Mouse (Mus musculus) ES-E14 (cell line): ENCODE measurements at regions not wholly inside any gene's neighbourhood (a gene's known extent, or its start where the extent isn't known, plus 50 kb on each side); places are given as distances from the start of the nearest gene placed in this dataset.

ENCODE experiments used
- DNase-seq: peaks from one replicate; pipeline ENCODE4 v3.0.0-alpha.2; 2013; ENCODE audit warnings: low read depth, low spot score
- H3K27ac ChIP-seq: 2 replicates; pipeline ENCODE4 v1.5.1; 2012; ENCODE audit warnings: low read depth, mild to moderate bottlenecking, low read length, moderate library complexity, mixed read lengths; ENCODE audit not compliant: poor library complexity, insufficient read depth, severe bottlenecking
- H3K36me3 ChIP-seq: 2 replicates; pipeline ENCODE4 v1.6.1; 2012; ENCODE audit warnings: mild to moderate bottlenecking, low read length, moderate library complexity, mixed read lengths; ENCODE audit not compliant: control insufficient read depth, poor library complexity, insufficient read depth, severe bottlenecking
- H3K4me1 ChIP-seq, 2 experiments: fragments of 150-350 bp in 1 of 2; sonication (generic) in 1 of 2; 2 replicates each; pipeline ENCODE4 v1.6.1; 2012; ENCODE audit warnings: low read length in 2 of 2, mild to moderate bottlenecking in 1 of 2, mixed read lengths in 1 of 2; ENCODE audit not compliant: control insufficient read depth in 2 of 2, insufficient read depth in 2 of 2, poor library complexity in 1 of 2
- H3K4me3 ChIP-seq, 2 experiments: fragments of 150-350 bp in 1 of 2; sonication (generic) in 1 of 2; 2 replicates each; pipeline ENCODE4 v1.5.1; 2012; ENCODE audit warnings: low read length in 2 of 2, low read depth in 1 of 2, mild to moderate bottlenecking in 1 of 2, mixed read lengths in 1 of 2; ENCODE audit not compliant: insufficient read depth in 1 of 2, poor library complexity in 1 of 2, severe bottlenecking in 1 of 2
- H3K9ac ChIP-seq: 2 replicates; pipeline ENCODE4 v1.6.1; 2012; ENCODE audit warnings: low read depth, mild to moderate bottlenecking, low read length, mixed read lengths; ENCODE audit not compliant: poor library complexity, insufficient read depth, severe bottlenecking
- H3K9me3 ChIP-seq: fragments of 150-350 bp; sonication (generic); 2 replicates; pipeline ENCODE4 v1.6.1; 2012; ENCODE audit warnings: low read depth, mild to moderate bottlenecking, low read length; ENCODE audit not compliant: control insufficient read depth, insufficient read depth
- CHD2 ChIP-seq: IDR thresholded peaks from 2 replicates; pipeline ENCODE4 v1.6.1; 2014; ENCODE audit warnings: mild to moderate bottlenecking, low read depth, low read length, inconsistent platforms
- HCFC1 ChIP-seq: IDR thresholded peaks from 2 replicates; pipeline ENCODE4 v1.6.1; 2012; ENCODE audit warnings: low read length, inconsistent platforms, borderline replicate concordance; ENCODE audit not compliant: insufficient read depth
- MAFK ChIP-seq: IDR thresholded peaks from 2 replicates; pipeline ENCODE4 v1.6.1; 2014; ENCODE audit warnings: mild to moderate bottlenecking, low read depth, low read length, inconsistent platforms; ENCODE audit not compliant: insufficient read depth
- ZC3H11A ChIP-seq: IDR thresholded peaks from 2 replicates; pipeline ENCODE4 v1.6.1; 2012; ENCODE audit warnings: low read depth, mild to moderate bottlenecking, inconsistent platforms, low read length, borderline replicate concordance
- ZNF384 ChIP-seq: IDR thresholded peaks from 2 replicates; pipeline ENCODE4 v1.6.1; 2012; ENCODE audit warnings: low read depth, low read length, inconsistent platforms
- in situ Hi-C, 2 experiments: fragments of 600-800 bp; cut with MboI; formaldehyde crosslinking; loops; one replicate each; pipeline ENCODE4 v1.15.1; 2025; ENCODE audit warnings: low sequenced_read_pairs in 2 of 2, inconsistent platforms in 1 of 2; ENCODE audit not compliant: unreplicated experiment in 2 of 2

GRCm38 (mm10) chr10:60931891-60932378, 100.6 kb upstream of the Unc5b start:
- Histone ChIP-seq H3K27ac (no peak overlapping the region), H3K9ac (peak overlapping the region; percentile 27; the same call in 1 of the 2 replicates)
- DNase-seq = no peak

DNA sequence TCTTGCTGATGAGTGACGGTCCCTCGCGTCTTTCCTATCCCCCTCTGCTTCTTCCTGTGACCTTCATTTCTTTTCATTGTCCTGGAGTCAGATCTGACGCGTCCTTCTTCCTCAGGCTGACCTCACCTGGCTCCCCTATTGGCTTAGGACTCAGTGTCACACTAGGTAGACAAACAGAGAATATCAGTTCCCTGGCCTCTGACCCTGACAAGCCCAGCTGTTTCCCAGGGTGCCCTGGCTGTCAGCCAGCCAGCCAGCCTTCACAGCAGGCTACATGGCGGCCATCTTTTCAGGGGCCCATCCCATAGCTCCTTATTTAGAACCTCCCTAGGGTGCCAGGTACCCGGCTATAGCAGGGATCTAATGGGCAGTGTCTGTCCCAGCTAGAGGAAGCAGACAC, 97.3 kb upstream of the Unc5b start:
- H3K9me3 ChIP-seq = no peaks in the 10 kb centered on the region
- H3K27ac ChIP-seq = no peak overlapping the region
- in situ Hi-C loops = no loop called here
- no peak overlapping the region for H3K9ac ChIP-seq
- no peak for DNase-seq
- H3K4me1 ChIP-seq = peaks cover 0 to 8% of the 10 kb centered on the region in 2 experiments; a peak in 1 of 4 replicates
- TF ChIP-seq MAFK (no peak), ZC3H11A (no peak), ZNF384 (no peak), HCFC1 (no peak), CHD2 (no peak)
- no peaks in the 10 kb centered on the region for H3K36me3 ChIP-seq
- H3K4me3 ChIP-seq = no peak overlapping the region

More at GRCm38 (mm10) chr10:60931891-60932378, 100.6 kb upstream of the Unc5b start:
- in situ Hi-C loops = no loop called here
- Histone ChIP-seq H3K4me1 (peaks cover 0 to 8% of the 10 kb centered on the region in 2 experiments; a peak in 1 of 4 replicates), H3K4me3 (no peak overlapping the region), H3K9me3 (no peaks in the 10 kb centered on the region), H3K36me3 (no peaks in the 10 kb centered on the region)
- TF ChIP-seq CHD2 (no peak), ZC3H11A (no peak), MAFK (no peak), ZNF384 (no peak), HCFC1 (no peak)

DNA sequence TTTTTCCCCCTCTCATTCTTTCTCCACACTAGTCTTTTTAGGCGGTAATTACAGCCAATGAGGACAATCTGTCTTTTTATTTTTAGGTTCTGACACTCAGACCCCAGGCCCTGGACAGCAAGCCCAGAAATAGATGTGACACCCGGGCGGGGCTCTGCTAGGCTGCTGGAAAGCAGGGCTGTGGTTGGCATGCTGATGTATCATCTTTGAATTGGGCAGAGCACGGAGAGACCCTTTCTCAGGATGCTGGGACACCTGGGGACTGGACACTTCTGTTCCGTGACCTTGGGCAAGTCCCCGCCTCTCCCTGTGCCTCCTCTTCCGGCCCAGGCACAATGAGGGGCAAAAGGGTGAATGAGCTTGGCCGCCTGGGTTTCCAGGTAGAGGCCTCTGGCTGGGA, 96.8 kb upstream of the Unc5b start:
- Histone ChIP-seq H3K9me3 (no peaks in the 10 kb centered on the region), H3K27ac (no peak overlapping the region), H3K9ac (no peak overlapping the region), H3K36me3 (no peaks in the 10 kb centered on the region), H3K4me3 (no peak overlapping the region), H3K4me1 (peaks cover 0 to 8% of the 10 kb centered on the region in 2 experiments; a peak in 1 of 4 replicates)
- in situ Hi-C loops = no loop called here
- TF ChIP-seq CHD2 (no peak), ZC3H11A (no peak), HCFC1 (no peak), MAFK (no peak), ZNF384 (no peak)
- no peak for DNase-seq

DNA sequence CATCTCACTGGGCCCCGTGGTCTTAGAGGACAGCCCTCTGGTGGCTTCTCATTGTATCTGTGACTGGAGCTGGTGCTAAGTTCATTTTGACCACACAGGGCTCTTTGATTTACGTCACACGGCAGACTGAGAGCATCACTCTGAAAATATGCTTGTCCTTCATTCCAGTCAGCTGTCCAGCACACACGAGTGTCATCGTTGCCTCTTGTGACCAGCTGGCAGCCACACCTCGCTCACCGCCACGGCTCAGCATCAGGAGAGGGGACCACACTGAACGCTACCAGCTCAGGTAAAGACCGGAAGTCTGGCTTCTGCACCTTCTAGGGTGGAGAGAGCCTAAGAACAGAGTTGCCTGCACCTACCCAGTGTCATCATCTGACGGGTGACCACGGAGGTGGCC, 95.3 kb upstream of the Unc5b start:
- Histone ChIP-seq H3K36me3 (no peaks in the 10 kb centered on the region), H3K4me3 (no peak overlapping the region), H3K4me1 (no peaks in the 10 kb centered on the region), H3K27ac (no peak overlapping the region), H3K9ac (no peak overlapping the region), H3K9me3 (no peaks in the 10 kb centered on the region)
- DNase-seq = no peak
- TF ChIP-seq MAFK (no peak), ZNF384 (no peak), ZC3H11A (no peak), HCFC1 (no peak)
- in situ Hi-C loops = no loop called here

GRCm38 (mm10) chr10:60925644-60926043, 94.3 kb upstream of the Unc5b start:
- H3K27ac ChIP-seq = no peak overlapping the region
- TF ChIP-seq ZC3H11A = no peak
- TF ChIP-seq HCFC1 = no peak
- TF ChIP-seq CHD2 = no peak
- TF ChIP-seq MAFK = no peak
- TF ChIP-seq ZNF384 = no peak
- H3K9me3 ChIP-seq = no peaks in the 10 kb centered on the region
- no peak for DNase-seq
- H3K9ac ChIP-seq = no peak overlapping the region
- in situ Hi-C loops = no loop called here
- H3K4me3 ChIP-seq = no peak overlapping the region
- H3K4me1 ChIP-seq = no peaks in the 10 kb centered on the region
- no peaks in the 10 kb centered on the region for H3K36me3 ChIP-seq
